Mouse (Mus musculus) neural tube, embryonic 12.5 days (tissue): Measurements from ENCODE around the gene Hnrnpm. TPM values are rescaled to one million over a fixed set of nuclear protein-coding genes. Genes with fewer than 3 reads are reported as not detected.
"Not testable (repeated sequence)": the region's sequence is repeated elsewhere in the genome, so short reads cannot be mapped to it uniquely, and the experiment has no call there.

Experiments
- ATAC-seq: fragments of 200-750 bp; cut with Nextera tagmentation; 2 replicates; pipeline ENCODE4 v1.8.0; 2017; ENCODE audit warnings: low read depth, mild to moderate bottlenecking, moderate TSS enrichment, moderate library complexity; ENCODE audit not compliant: low FRiP score
- H3K27ac ChIP-seq: fragments of 300-500 bp; sonication (generic); 2 replicates; pipeline ENCODE4 v1.5.1; 2016
- H3K27me3 ChIP-seq: fragments of 300-500 bp; sonication (generic); replicated peaks from 2 replicates; pipeline ENCODE4 v1.6.1; 2016; ENCODE audit warnings: mild to moderate bottlenecking
- H3K36me3 ChIP-seq: fragments of 300-500 bp; sonication (generic); 2 replicates; pipeline ENCODE4 v1.6.1; 2016; ENCODE audit warnings: mild to moderate bottlenecking
- H3K4me1 ChIP-seq: fragments of 300-500 bp; sonication (generic); 2 replicates; pipeline ENCODE4 v1.6.1; 2016
- H3K4me2 ChIP-seq: fragments of 300-500 bp; sonication (generic); replicated peaks from 2 replicates; pipeline ENCODE4 v1.6.1; 2016; ENCODE audit warnings: mild to moderate bottlenecking
- H3K4me3 ChIP-seq: fragments of 300-500 bp; sonication (generic); 2 replicates; pipeline ENCODE4 v1.5.1; 2016
- H3K9ac ChIP-seq: fragments of 300-500 bp; sonication (generic); 2 replicates; pipeline ENCODE4 v1.6.1; 2016; ENCODE audit warnings: mild to moderate bottlenecking
- H3K9me3 ChIP-seq: fragments of 300-500 bp; sonication (generic); 2 replicates; pipeline ENCODE4 v1.6.1; 2016; ENCODE audit warnings: mild to moderate bottlenecking
- WGBS: fragments of 180-500 bp; shearing (Covaris S2); methylation state at CpG from one replicate; pipeline ENCODE4 v1.1.7; 2016; 5-methylcytosine and 5-hydroxymethylcytosine counted together
- polyA plus RNA-seq: library from polyadenylated mRNA; unstranded; fragments of >200 nt; fragmentation: Nextera tagmentation; extraction: Ambion mirVana; gene quantifications from 2 replicates; pipeline ENCODE4 v1.2.1, GENCODE M21; 2016

Hnrnpm gene
- polyA plus RNA-seq, 1 experiment from 2014 or later = 408 TPM

DNA sequence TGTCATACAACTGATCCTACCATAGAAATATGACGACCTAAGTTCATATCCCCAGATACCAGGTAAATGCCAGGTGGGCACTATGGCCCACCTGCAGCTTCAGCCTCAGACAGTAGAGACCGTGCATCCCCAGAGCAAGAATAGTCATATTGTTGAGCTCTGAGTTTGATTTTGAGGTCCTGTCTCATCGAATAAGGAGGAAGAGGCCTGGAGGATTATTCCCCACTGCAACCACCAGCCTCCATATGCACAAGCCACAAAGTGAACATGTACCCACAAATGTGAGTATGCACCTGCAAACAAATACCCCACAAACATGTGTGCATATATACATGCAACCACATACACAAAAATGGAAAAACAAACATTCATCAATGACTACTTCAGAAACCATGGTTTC is 59.4 kb downstream of the Hnrnpm start:
- H3K4me2 ChIP-seq = no peak overlapping the region
- no peaks in the 10 kb centered on the region for H3K9me3 ChIP-seq
- no peak for ATAC-seq
- 91% methylated on average over 3 of the region's 3 CpGs for WGBS
- no peak overlapping the region for H3K4me3 ChIP-seq
- no peaks in the 10 kb centered on the region for H3K27me3 ChIP-seq
- H3K36me3 ChIP-seq = peaks cover 20% of the 10 kb centered on the region
- peaks cover 14% of the 10 kb centered on the region for H3K4me1 ChIP-seq
- no peak overlapping the region for H3K9ac ChIP-seq
- no peak overlapping the region for H3K27ac ChIP-seq

DNA sequence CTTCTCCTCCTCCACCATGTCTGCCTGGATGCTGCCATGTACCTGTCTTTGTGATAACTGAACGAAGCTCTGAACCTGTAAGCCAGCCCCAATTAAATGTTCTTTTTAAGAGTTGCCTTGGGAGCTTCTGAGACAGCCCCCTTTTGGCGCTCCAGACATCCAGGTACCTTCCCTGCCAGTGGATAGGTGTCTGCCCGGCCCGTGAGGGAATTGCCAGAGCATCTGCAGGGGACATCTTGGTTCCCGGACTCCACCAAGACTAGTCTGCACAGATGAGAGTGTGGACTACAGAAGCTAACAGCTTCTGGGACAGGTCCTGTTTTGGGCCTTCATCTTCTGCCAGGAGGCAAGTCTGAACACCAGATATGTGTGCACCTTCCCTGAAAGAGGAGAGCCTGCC is 72.9 kb downstream of the Hnrnpm start:
- H3K36me3 ChIP-seq, H3K27me3 ChIP-seq, H3K4me1 ChIP-seq, H3K4me2 ChIP-seq, ATAC-seq, H3K4me3 ChIP-seq, H3K27ac ChIP-seq, H3K9ac ChIP-seq, H3K9me3 ChIP-seq: not testable (repeated sequence)
- 91% methylated on average over 5 of the region's 5 CpGs for WGBS

DNA sequence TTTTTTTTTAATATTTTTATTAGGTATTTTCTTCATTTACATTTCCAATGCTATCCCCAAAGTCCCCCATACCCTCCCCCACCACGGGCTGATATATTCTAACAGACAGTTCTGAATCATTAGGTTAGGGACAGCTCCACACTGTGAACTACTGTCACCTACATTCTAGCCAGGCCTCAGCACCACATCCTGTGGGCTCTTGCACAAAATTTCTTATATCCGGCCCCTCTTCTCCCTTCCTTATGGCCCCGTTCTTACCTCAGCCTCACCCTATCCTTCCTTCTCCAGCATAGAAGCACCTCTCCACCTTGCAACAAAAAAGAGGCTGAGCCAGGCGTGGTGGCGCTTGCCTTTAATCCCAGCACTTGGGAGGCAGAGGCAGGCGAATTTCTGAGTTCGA is 76.1 kb downstream of the Hnrnpm start:
- Histone ChIP-seq H3K27me3 (no peaks in the 10 kb centered on the region), H3K4me1 (no peaks in the 10 kb centered on the region), H3K9me3 (no peaks in the 10 kb centered on the region), H3K4me2 (no peak overlapping the region), H3K27ac (no peak overlapping the region), H3K9ac (no peak overlapping the region), H3K4me3 (no peak overlapping the region), H3K36me3 (no peaks in the 10 kb centered on the region)
- 84% methylated on average over 7 of the region's 7 CpGs for WGBS
- ATAC-seq = no peak

GRCm38 (mm10) chr17:33607273-33607672 is 79.4 kb downstream of the Hnrnpm start:
- 89% methylated on average over 2 of the region's 2 CpGs for WGBS
- Histone ChIP-seq H3K4me1 (no peaks in the 10 kb centered on the region), H3K9ac (no peak overlapping the region), H3K4me3 (no peak overlapping the region), H3K9me3 (no peaks in the 10 kb centered on the region), H3K36me3 (no peaks in the 10 kb centered on the region), H3K27me3 (no peaks in the 10 kb centered on the region), H3K27ac (no peak overlapping the region), H3K4me2 (no peak overlapping the region)
- ATAC-seq = no peak

GRCm38 (mm10) chr17:33601947-33602346 is 84.7 kb downstream of the Hnrnpm start:
- Histone ChIP-seq H3K27me3 (no peaks in the 10 kb centered on the region), H3K4me2 (no peak overlapping the region), H3K9ac (no peak overlapping the region), H3K9me3 (0 out of 2 replicates have a peak, but pooled peaks cover 7% of the 10 kb centered on the region), H3K27ac (no peak overlapping the region), H3K4me1 (no peaks in the 10 kb centered on the region), H3K36me3 (no peaks in the 10 kb centered on the region), H3K4me3 (no peak overlapping the region)
- 82% methylated on average over 12 of the region's 12 CpGs for WGBS
- no peak for ATAC-seq

- no peak overlapping the region for H3K27ac ChIP-seq
- WGBS = 78% methylated on average over 3 of the region's 3 CpGs
Measured at GRCm38 (mm10) chr17:33600831-33601230, 85.8 kb downstream of the Hnrnpm start.

DNA sequence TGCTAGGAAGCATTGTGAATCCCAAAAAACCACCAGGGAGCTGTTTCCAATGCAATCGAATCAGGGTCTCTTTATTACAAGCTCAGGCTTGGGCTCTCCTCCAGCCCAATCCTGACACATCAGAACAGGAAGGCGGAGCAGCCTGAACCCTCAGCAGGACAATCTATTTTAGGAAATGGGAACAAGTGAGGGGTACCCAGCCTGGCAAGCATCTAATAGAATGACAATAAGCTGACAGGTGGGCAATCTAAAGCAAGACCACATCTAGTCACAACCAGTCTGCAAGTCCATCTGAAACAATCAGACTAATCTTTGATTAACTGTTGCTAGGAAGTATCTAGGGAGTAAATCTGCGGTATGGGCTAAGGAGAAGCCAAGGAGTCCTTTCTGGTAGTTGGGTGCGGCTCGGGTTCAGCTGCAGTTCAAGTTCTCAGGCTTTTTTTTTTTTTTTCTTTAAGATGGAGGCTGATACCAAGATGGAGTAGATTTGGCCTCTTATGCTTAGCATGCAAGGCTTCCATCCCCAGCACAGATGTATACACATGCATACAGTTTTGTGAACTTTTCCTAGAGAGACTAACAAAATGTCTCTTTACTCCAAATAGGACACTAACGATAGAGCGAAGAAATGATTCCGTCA is 86.7 kb downstream of the Hnrnpm start:
- no peak overlapping the region for H3K27ac ChIP-seq
- no peak overlapping the region for H3K4me3 ChIP-seq
- H3K4me2 ChIP-seq = no peak overlapping the region
- 0 out of 2 replicates have a peak, but pooled peaks cover 7% of the 10 kb centered on the region for H3K9me3 ChIP-seq
- ATAC-seq = no peak
- H3K4me1 ChIP-seq = no peaks in the 10 kb centered on the region
- H3K9ac ChIP-seq = no peak overlapping the region
- WGBS = 91% methylated on average over 8 of the region's 8 CpGs
- no peaks in the 10 kb centered on the region for H3K36me3 ChIP-seq
- H3K27me3 ChIP-seq = no peaks in the 10 kb centered on the region

More at GRCm38 (mm10) chr17:33600831-33601230, 85.8 kb downstream of the Hnrnpm start:
- no peak overlapping the region for H3K9ac ChIP-seq
- H3K9me3 ChIP-seq = 0 out of 2 replicates have a peak, but pooled peaks cover 7% of the 10 kb centered on the region
- H3K4me1 ChIP-seq = no peaks in the 10 kb centered on the region
- H3K36me3 ChIP-seq = no peaks in the 10 kb centered on the region
- H3K4me3 ChIP-seq = no peak overlapping the region
- ATAC-seq = no peak
- H3K27me3 ChIP-seq = no peaks in the 10 kb centered on the region
- no peak overlapping the region for H3K4me2 ChIP-seq

GRCm38 (mm10) chr17:33598506-33598905 is 88.2 kb downstream of the Hnrnpm start:
- Histone ChIP-seq H3K9me3 (0 out of 2 replicates have a peak, but pooled peaks cover 7% of the 10 kb centered on the region), H3K4me3 (no peak overlapping the region), H3K27ac (no peak overlapping the region), H3K36me3 (no peaks in the 10 kb centered on the region), H3K4me1 (no peaks in the 10 kb centered on the region), H3K27me3 (no peaks in the 10 kb centered on the region), H3K9ac (no peak overlapping the region), H3K4me2 (no peak overlapping the region)
- no peak for ATAC-seq
- WGBS = 89% methylated on average over 5 of the region's 5 CpGs

- no peak overlapping the region for H3K4me2 ChIP-seq
- H3K9me3 ChIP-seq = 0 out of 2 replicates have a peak, but pooled peaks cover 7% of the 10 kb centered on the region
- no peaks in the 10 kb centered on the region for H3K36me3 ChIP-seq
- H3K27ac ChIP-seq = no peak overlapping the region
- no peaks in the 10 kb centered on the region for H3K4me1 ChIP-seq
- H3K9ac ChIP-seq = no peak overlapping the region
- H3K4me3 ChIP-seq = no peak overlapping the region
- no peak for ATAC-seq
- H3K27me3 ChIP-seq = no peaks in the 10 kb centered on the region
Measured at GRCm38 (mm10) chr17:33597271-33597670, 89.4 kb downstream of the Hnrnpm start.

Other genes with a start within 250 kb of the Hnrnpm start
- 46.6 and 52.1 TPM in 2 replicates for gene Adamts10, start 162.7 kb downstream of the Hnrnpm start, polyA plus RNA-seq
- gene Myo1f, start 131.2 kb downstream of the Hnrnpm start, polyA plus RNA-seq = 2.0 and 2.6 TPM in 2 replicates
- 43.8 and 50.5 TPM in 2 replicates for gene Zfp414, start 57.8 kb downstream of the Hnrnpm start, polyA plus RNA-seq
- gene Pram1, start 48.8 kb downstream of the Hnrnpm start, polyA plus RNA-seq = 0.87 TPM in 2 replicates
- gene March2, start 31.8 kb upstream of the Hnrnpm start, polyA plus RNA-seq = 55.7 and 61.1 TPM in 2 replicates
- gene Rab11b, start 73.7 kb upstream of the Hnrnpm start, polyA plus RNA-seq = 412 and 463 TPM in 2 replicates
- gene Angptl4, start 95.0 kb upstream of the Hnrnpm start, polyA plus RNA-seq = 17.7 TPM in 2 replicates
- 31.5 and 32.3 TPM in 2 replicates for gene Kank3, start 123.7 kb upstream of the Hnrnpm start, polyA plus RNA-seq
- 672 and 679 TPM in 2 replicates for gene Rps28, start 137.7 kb upstream of the Hnrnpm start, polyA plus RNA-seq
- 458 and 461 TPM in 2 replicates for gene Ndufa7, start 137.7 kb upstream of the Hnrnpm start, polyA plus RNA-seq
- 59.3 and 61.8 TPM in 2 replicates for gene Cd320, start 156.2 kb upstream of the Hnrnpm start, polyA plus RNA-seq
- not detected in 2 replicates for gene Gm7029, start 187.0 kb upstream of the Hnrnpm start, polyA plus RNA-seq
- 2.6 and 4.1 TPM in 2 replicates for gene Kifc1, start 203.8 kb upstream of the Hnrnpm start, polyA plus RNA-seq
- not detected in 2 replicates for gene Platr17, start 218.3 kb upstream of the Hnrnpm start, polyA plus RNA-seq
- 60.3 and 62.1 TPM in 2 replicates for gene Daxx, start 222.6 kb upstream of the Hnrnpm start, polyA plus RNA-seq
- 23.6 and 23.9 TPM in 2 replicates for gene Tapbp, start 229.0 kb upstream of the Hnrnpm start, polyA plus RNA-seq
- 21.9 and 24.1 TPM in 2 replicates for gene Zbtb22, start 229.0 kb upstream of the Hnrnpm start, polyA plus RNA-seq
- gene Rgl2, start 242.7 kb upstream of the Hnrnpm start, polyA plus RNA-seq = 64.3 and 68.1 TPM in 2 replicates